Mouse (Mus musculus): ENCODE measurements around the gene Rprd1b.

- no peak for TF ChIP-seq POLR2A (IDR thresholded peaks at IDR 0.05; ENCODE audit: insufficient read depth, low read depth, low read length)
- TF ChIP-seq CTCF (IDR thresholded peaks at IDR 0.05; ENCODE audit: insufficient read depth, low read depth, low read length) = no peak
Observed at GRCm38 (mm10) chr2:158054596-158054995, 26.3 kb downstream of the Rprd1b start.
